Mouse (Mus musculus) limb, embryonic 10.5 days (tissue): ENCODE data around the gene Gm5129. TPM values are rescaled to one million over a fixed set of nuclear protein-coding genes. Genes with fewer than 3 reads are reported as not detected.
"Not testable (repeated sequence)": the region's sequence is repeated elsewhere in the genome, so short reads cannot be mapped to it uniquely, and the experiment has no call there.

Experiments
- DNase-seq: peaks from one replicate; pipeline ENCODE4 v3.0.0-alpha.2; 2017; ENCODE audit warnings: low spot score
- H3K27ac ChIP-seq: fragments of 300-500 bp; sonication (generic); 2 replicates; pipeline ENCODE4 v1.5.1; 2016; ENCODE audit warnings: mild to moderate bottlenecking
- H3K27me3 ChIP-seq: fragments of 300-500 bp; sonication (generic); 2 replicates; pipeline ENCODE4 v1.6.1; 2016; ENCODE audit warnings: low read depth, mild to moderate bottlenecking; ENCODE audit not compliant: poor library complexity, severe bottlenecking
- H3K36me3 ChIP-seq: fragments of 300-500 bp; sonication (generic); 2 replicates; pipeline ENCODE4 v1.6.1; 2016; ENCODE audit warnings: mild to moderate bottlenecking, moderate library complexity
- H3K4me1 ChIP-seq: fragments of 300-500 bp; sonication (generic); 2 replicates; pipeline ENCODE4 v1.6.1; 2016
- H3K4me3 ChIP-seq: fragments of 300-500 bp; sonication (generic); 2 replicates; pipeline ENCODE4 v1.5.1; 2016; ENCODE audit warnings: mild to moderate bottlenecking, moderate library complexity
- H3K9me3 ChIP-seq: fragments of 300-500 bp; sonication (generic); replicated peaks from 2 replicates; pipeline ENCODE4 v1.6.1; 2016; ENCODE audit warnings: mild to moderate bottlenecking
- WGBS: fragments of 180-500 bp; shearing (Covaris S2); methylation state at CpG from one replicate; pipeline ENCODE4 v1.1.7; 2016; 5-methylcytosine and 5-hydroxymethylcytosine counted together
- polyA plus RNA-seq: library from polyadenylated mRNA; unstranded; fragments of >200 nt; fragmentation: Nextera tagmentation; extraction: Ambion mirVana; gene quantifications from 2 replicates; pipeline ENCODE4 v1.2.1, GENCODE M21; 2016

Gene Gm5129
- 0.86 TPM in 1 of 2 replicates, not detected in the other for polyA plus RNA-seq

DNA sequence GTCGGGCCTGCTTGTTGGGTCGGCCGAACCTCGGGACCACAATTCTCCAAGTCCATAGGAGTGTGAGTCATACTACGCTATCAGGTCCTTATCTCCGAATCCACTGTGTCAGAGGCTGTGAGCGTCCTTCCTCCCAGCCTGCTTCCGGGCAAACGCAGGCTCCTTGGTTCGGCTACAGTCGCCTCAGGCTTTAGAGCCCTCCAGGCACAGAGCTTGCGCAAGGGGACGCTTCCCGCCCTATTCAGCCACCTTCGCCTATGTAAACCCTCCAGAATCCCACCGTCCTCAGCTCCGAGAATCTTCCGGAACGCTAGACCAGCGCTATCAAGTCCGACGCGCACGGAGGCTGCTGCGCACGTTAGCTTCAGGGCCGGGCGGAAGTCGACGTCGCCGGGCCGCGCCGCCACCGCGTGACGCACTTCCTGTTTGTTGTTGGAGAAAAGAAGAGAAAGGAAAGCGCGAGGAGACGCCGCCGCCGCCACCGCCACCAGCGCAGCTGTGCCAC, at the start of gene Gm5129, which contains the start of gene Dnajb6:
Gm5129 (minus strand) TSS at position 380 of the 505 bp plus-strand sequence.
Dnajb6 (plus strand) TSS at position 132 of the 505 bp plus-strand sequence.
- peak within 1 kb of the TSS; percentile 78 for H3K4me3 ChIP-seq
- H3K9me3 ChIP-seq, result no peaks in the 10 kb centered on the region
- H3K4me1 ChIP-seq, result peaks cover 15% of the 10 kb centered on the region
- 0 out of 2 replicates have a peak, but pooled peaks cover 5% of the 10 kb centered on the region for H3K36me3 ChIP-seq
- peak within 1 kb of the TSS; percentile 95 for H3K27ac ChIP-seq
- peak; percentile 96 for DNase-seq
- no peaks in the 10 kb centered on the region for H3K27me3 ChIP-seq
- WGBS, result under 1% methylated on average over 46 of the region's 46 CpGs

DNA sequence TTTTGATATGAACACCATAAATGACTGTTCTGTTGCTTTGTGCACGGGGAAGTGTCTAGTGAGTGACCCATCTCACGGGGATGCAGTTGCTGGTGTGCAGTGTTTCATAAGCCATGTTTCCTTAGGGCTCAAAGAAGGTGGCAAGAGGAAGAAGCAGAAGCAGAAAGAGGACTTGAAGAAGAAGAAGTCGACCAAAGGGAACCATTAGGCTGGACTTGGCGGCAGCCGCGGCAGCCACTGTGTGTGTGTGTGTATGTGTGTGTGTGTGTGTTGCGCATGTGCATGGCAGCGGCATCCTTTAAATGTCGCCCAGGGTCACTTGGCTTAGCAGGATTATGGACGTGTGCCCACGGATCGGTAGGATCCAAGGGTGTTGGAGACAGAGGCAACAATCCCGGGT, 49.2 kb upstream of the Gm5129 start:
- not testable (repeated sequence) for H3K9me3 ChIP-seq, H3K4me1 ChIP-seq, H3K27ac ChIP-seq, H3K27me3 ChIP-seq, H3K4me3 ChIP-seq, DNase-seq
- peaks cover 48% of the 10 kb centered on the region for H3K36me3 ChIP-seq
- WGBS, result 95% methylated on average over 11 of the region's 13 CpGs

DNA sequence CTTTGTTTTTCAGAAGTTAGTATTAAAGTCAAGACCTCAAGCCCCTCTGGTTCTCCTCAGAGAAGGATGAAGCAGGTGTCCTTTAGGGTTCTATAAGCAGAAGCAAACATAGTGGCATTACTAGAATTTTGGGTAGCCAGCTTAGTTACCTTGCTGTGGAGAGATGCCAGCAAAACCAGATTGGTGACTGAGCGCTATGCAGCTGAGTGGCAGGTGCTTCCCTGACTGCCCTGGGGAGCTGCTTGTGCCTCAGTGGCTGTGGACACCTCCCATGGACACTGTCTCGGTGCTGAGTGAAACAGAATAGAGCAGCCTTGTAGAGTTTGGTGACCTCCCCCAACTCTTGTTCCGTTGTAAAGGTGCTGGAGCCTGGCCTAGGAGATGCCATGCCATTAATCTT, 46.5 kb upstream of the Gm5129 start:
- Histone ChIP-seq H3K27me3 (no peaks in the 10 kb centered on the region), H3K9me3 (no peaks in the 10 kb centered on the region), H3K4me3 (no peak overlapping the region), H3K4me1 (no peaks in the 10 kb centered on the region), H3K27ac (no peak overlapping the region), H3K36me3 (peaks cover 72% of the 10 kb centered on the region)
- WGBS, result 95% methylated on average over 3 of the region's 3 CpGs
- no peak for DNase-seq

DNA sequence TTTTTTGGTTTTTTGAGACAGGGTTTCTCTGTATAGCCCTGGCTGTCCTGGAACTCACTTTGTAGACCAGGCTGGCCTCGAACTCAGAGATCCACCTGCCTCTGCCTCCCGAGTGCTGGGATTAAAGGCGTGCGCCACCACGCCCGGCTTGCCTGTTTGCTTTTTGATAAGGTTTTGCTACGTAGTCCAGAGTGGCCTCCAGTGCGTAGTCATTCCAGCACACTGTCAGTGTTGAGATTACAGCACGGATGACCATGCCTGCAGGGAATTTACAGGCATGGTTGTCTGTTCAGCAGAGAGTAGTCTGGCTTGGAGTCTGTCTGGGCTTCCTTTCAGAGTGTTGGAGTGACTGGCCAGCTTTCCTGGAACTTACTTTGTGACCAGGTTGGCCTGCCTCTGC, 44.0 kb upstream of the Gm5129 start:
- not testable (repeated sequence) for H3K4me3 ChIP-seq, H3K27ac ChIP-seq, DNase-seq, H3K27me3 ChIP-seq, H3K4me1 ChIP-seq, H3K9me3 ChIP-seq
- H3K36me3 ChIP-seq, result peaks cover 86% of the 10 kb centered on the region
- WGBS, result 94% methylated on average over 9 of the region's 9 CpGs

GRCm38 (mm10) chr5:29778029-29778428, 42.3 kb upstream of the Gm5129 start:
- Histone ChIP-seq H3K27ac (no peak overlapping the region), H3K4me1 (no peaks in the 10 kb centered on the region), H3K9me3 (no peaks in the 10 kb centered on the region), H3K36me3 (peaks cover 92% of the 10 kb centered on the region), H3K27me3 (no peaks in the 10 kb centered on the region), H3K4me3 (no peak overlapping the region)
- DNase-seq, result no peak
- 95% methylated on average over 6 of the region's 6 CpGs for WGBS

DNA sequence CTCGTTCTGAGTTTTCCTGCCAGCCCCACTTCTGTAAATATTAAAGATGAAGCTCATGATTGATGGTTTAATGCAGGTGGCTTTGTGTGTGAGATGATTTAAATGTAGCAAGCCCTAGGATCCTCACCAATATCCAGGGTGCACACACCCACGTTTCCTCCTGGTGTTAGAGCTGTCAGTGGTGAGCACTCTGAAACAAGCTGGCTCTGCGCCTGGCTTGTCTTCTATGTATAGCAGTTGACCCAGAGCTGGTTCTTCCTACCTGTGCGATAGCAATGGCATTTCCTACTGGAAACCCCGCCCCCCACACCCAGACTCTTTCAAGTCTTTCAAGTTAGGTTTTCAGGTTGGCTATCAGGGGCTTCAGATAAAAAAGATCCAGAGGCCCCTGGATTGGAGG, 39.7 kb upstream of the Gm5129 start:
- H3K27me3 ChIP-seq, result no peaks in the 10 kb centered on the region
- WGBS, result 93% methylated on average over 5 of the region's 5 CpGs
- no peaks in the 10 kb centered on the region for H3K9me3 ChIP-seq
- H3K4me1 ChIP-seq, result no peaks in the 10 kb centered on the region
- no peak overlapping the region for H3K27ac ChIP-seq
- peaks cover 93% of the 10 kb centered on the region for H3K36me3 ChIP-seq
- H3K4me3 ChIP-seq, result no peak overlapping the region
- DNase-seq, result no peak

GRCm38 (mm10) chr5:29773460-29774150, 37.9 kb upstream of the Gm5129 start:
- Histone ChIP-seq H3K27ac (no peak overlapping the region), H3K9me3 (no peaks in the 10 kb centered on the region), H3K36me3 (peaks cover 92% of the 10 kb centered on the region), H3K27me3 (no peaks in the 10 kb centered on the region), H3K4me3 (no peak overlapping the region), H3K4me1 (no peaks in the 10 kb centered on the region)
- DNase-seq, result no peak
- WGBS, result 92% methylated on average over 13 of the region's 13 CpGs

DNA sequence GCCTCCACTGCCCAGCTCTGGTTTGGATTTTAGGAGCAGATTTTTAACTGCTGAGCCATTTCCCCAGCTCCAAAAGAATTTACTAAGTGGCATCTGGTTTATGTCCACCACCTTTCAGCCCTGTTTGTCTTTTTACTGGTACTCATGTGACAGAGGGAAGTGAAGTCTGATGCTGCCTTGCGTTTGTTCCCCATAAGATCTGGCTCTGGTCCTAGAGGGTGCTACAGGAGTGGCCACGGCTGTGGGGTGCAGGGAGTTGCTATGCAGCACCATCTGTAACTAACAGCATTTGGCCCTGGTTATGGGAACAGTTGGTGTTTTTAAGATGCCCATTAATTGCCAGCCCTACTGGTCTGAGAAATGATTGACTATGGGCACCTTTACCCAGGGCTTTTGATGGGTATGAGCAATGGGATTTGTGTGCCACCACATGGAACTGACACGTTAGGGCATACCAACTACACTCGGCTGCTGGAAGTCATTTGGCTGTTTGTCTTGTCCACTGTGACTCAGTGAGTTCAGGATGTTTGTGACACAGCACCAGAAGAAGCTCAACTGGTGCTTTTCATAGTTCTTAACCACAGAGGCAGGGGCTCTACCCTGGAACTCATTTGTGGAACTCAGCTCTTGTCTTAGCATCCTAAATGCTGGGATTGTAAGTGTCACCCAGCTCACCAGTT, 37.1 kb upstream of the Gm5129 start:
- Histone ChIP-seq H3K9me3 (no peaks in the 10 kb centered on the region), H3K4me1 (no peaks in the 10 kb centered on the region), H3K27me3 (no peaks in the 10 kb centered on the region), H3K27ac (no peak overlapping the region), H3K4me3 (no peak overlapping the region), H3K36me3 (peaks cover 93% of the 10 kb centered on the region)
- DNase-seq, result no peak
- 78% methylated on average over 4 of the region's 4 CpGs for whole genome bisulfite sequencing

- Histone ChIP-seq H3K9me3 (no peaks in the 10 kb centered on the region), H3K4me1 (no peaks in the 10 kb centered on the region), H3K27me3 (no peaks in the 10 kb centered on the region), H3K27ac (no peak overlapping the region), H3K4me3 (no peak overlapping the region), H3K36me3 (peaks cover 93% of the 10 kb centered on the region)
- DNase-seq, result no peak
- 86% methylated on average over 2 of the region's 2 CpGs for WGBS
Measured at GRCm38 (mm10) chr5:29772038-29772437, 36.3 kb upstream of the Gm5129 start.

GRCm38 (mm10) chr5:29770935-29771334, 35.2 kb upstream of the Gm5129 start:
- WGBS, result 93% methylated on average over 1 of the region's 1 CpGs
- no peak overlapping the region for H3K4me3 ChIP-seq
- H3K27ac ChIP-seq, result no peak overlapping the region
- DNase-seq, result no peak
- H3K4me1 ChIP-seq, result no peaks in the 10 kb centered on the region
- H3K9me3 ChIP-seq, result no peaks in the 10 kb centered on the region
- peaks cover 86% of the 10 kb centered on the region for H3K36me3 ChIP-seq
- H3K27me3 ChIP-seq, result no peaks in the 10 kb centered on the region

DNA sequence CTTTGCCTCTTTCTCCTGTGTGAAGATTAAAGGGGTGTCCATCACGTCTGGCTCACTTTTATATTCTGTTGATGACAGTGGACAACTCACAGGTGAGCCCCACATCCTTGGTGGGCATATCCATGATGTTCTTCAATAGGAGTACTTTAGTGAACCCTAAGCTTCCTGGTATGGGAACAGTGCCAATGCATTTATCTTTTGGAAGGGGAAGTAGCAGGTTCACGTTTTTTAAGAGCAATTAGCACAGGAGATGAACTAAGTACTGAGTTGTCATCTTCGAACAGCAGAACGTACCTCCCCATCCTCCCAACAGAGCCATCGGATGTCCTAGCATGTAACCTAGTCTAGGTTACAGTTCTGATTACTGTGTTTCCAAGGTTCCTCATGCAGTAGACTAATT, 23.6 kb upstream of the Gm5129 start:
- Histone ChIP-seq H3K27ac (no peak overlapping the region), H3K27me3 (no peaks in the 10 kb centered on the region), H3K4me1 (no peaks in the 10 kb centered on the region), H3K9me3 (no peaks in the 10 kb centered on the region), H3K4me3 (no peak overlapping the region), H3K36me3 (peaks cover 91% of the 10 kb centered on the region)
- 87% methylated on average over 5 of the region's 5 CpGs for WGBS
- no peak for DNase-seq

DNA sequence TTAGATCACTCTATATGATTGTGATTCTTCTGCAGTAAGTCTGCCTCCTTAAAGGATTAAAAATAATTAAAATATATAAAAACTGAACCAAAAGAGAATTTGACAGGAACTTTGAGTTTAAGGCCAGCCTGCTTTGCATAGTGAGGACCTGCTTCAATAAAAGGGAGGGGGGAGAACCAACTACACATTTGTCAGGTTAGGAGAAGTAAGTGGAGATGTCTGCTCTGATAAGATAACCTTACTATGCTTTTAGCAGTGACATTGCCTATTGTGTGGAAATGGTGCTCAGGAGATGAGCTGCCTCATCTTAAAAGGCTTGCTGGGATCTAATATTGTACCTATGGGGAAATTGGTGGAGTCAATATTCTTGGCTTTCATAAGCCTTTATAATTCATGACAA, 17.2 kb upstream of the Gm5129 start:
- Histone ChIP-seq H3K9me3 (no peaks in the 10 kb centered on the region), H3K36me3 (peaks cover 93% of the 10 kb centered on the region)

DNA sequence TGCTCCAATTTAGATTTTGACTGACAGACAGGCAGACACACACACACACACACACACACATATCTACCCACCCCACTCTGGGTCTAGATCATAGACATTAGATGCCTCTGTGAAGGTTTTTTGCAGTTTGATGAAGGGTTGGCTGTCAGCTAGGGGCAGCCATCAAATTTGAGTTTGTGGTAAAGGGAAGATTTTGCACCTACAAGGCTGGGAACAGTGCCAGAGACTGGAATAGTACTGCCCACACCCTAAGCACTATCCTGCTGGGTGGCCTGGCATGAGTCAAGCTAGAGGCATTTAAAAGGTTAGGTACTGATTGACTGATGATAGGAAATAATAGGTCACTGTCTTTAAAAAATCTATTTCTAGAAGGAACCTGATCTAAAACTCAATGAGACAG, 15.6 kb upstream of the Gm5129 start:
- Histone ChIP-seq H3K27ac (no peak overlapping the region), H3K4me3 (no peak overlapping the region), H3K27me3 (no peaks in the 10 kb centered on the region), H3K9me3 (no peaks in the 10 kb centered on the region), H3K4me1 (no peaks in the 10 kb centered on the region), H3K36me3 (peaks cover 82% of the 10 kb centered on the region)
- no peak for DNase-seq

More for the DNA sequence above, 17.2 kb upstream of the Gm5129 start:
- Histone ChIP-seq H3K4me3 (no peak overlapping the region), H3K27me3 (no peaks in the 10 kb centered on the region), H3K4me1 (no peaks in the 10 kb centered on the region), H3K27ac (no peak overlapping the region)
- DNase-seq, result no peak
